Mouse (Mus musculus) embryonic facial prominence, embryonic 15.5 days (tissue): ENCODE measurements around the gene Gm42372. TPM values are rescaled to one million over a fixed set of nuclear protein-coding genes. Genes with fewer than 3 reads are reported as not detected.

Experiments used
- ATAC-seq: fragments of 200-750 bp; cut with Nextera tagmentation; 2 replicates; pipeline ENCODE4 v1.8.0; 2017; ENCODE audit warnings: low read depth, moderate TSS enrichment; ENCODE audit not compliant: insufficient number of reproducible peaks, low FRiP score, low TSS enrichment
- H3K27ac ChIP-seq: fragments of 300-500 bp; sonication (generic); replicated peaks from 2 replicates; pipeline ENCODE4 v1.5.1; 2015; ENCODE audit warnings: mild to moderate bottlenecking, inconsistent platforms
- H3K27me3 ChIP-seq: fragments of 300-500 bp; sonication (generic); 2 replicates; pipeline ENCODE4 v1.6.1; 2015; ENCODE audit warnings: inconsistent platforms
- H3K36me3 ChIP-seq: fragments of 300-500 bp; sonication (generic); 2 replicates; pipeline ENCODE4 v1.6.1; 2015; ENCODE audit warnings: mild to moderate bottlenecking, inconsistent platforms
- H3K4me1 ChIP-seq: fragments of 300-500 bp; sonication (generic); 2 replicates; pipeline ENCODE4 v1.6.1; 2015; ENCODE audit warnings: inconsistent platforms
- H3K4me2 ChIP-seq: fragments of 300-500 bp; sonication (generic); replicated peaks from 2 replicates; pipeline ENCODE4 v1.6.1; 2015; ENCODE audit warnings: mild to moderate bottlenecking, inconsistent platforms
- H3K4me3 ChIP-seq: fragments of 300-500 bp; sonication (generic); replicated peaks from 2 replicates; pipeline ENCODE4 v1.5.1; 2015; ENCODE audit warnings: mild to moderate bottlenecking, inconsistent platforms
- H3K9ac ChIP-seq: fragments of 300-500 bp; sonication (generic); 2 replicates; pipeline ENCODE4 v1.6.1; 2015; ENCODE audit warnings: inconsistent platforms
- H3K9me3 ChIP-seq: fragments of 300-500 bp; sonication (generic); replicated peaks from 2 replicates; pipeline ENCODE4 v1.6.1; 2016; ENCODE audit warnings: inconsistent platforms
- WGBS: fragments of 180-500 bp; shearing (Covaris S2); methylation state at CpG from one replicate; pipeline ENCODE4 v1.1.7; 2015; 5-methylcytosine and 5-hydroxymethylcytosine counted together
- polyA plus RNA-seq: library from polyadenylated mRNA; unstranded; fragments of >200 nt; fragmentation: Nextera tagmentation; extraction: Ambion mirVana; gene quantifications from 2 replicates; pipeline ENCODE4 v1.2.1, GENCODE M21; 2015

The Gm42372 gene
- polyA plus RNA-seq, 1 experiment from 2014 or later = 0.28 TPM

GRCm38 (mm10) chr7:16993651-16994399, 10.9 kb downstream of the Gm42372 start:
- H3K4me1 ChIP-seq = peaks cover 65% of the 10 kb centered on the region
- H3K27ac ChIP-seq = peak overlapping the region; percentile 92
- under 1% methylated on average over 27 of the region's 27 CpGs for WGBS
- H3K9ac ChIP-seq = peak overlapping the region; percentile 70
- peak overlapping the region; percentile 68 for H3K4me3 ChIP-seq
- no peaks in the 10 kb centered on the region for H3K9me3 ChIP-seq
- peak; percentile 94 for ATAC-seq
- peak overlapping the region; percentile 65 for H3K4me2 ChIP-seq
- no peaks in the 10 kb centered on the region for H3K27me3 ChIP-seq
- H3K36me3 ChIP-seq = peaks cover 12% of the 10 kb centered on the region

DNA sequence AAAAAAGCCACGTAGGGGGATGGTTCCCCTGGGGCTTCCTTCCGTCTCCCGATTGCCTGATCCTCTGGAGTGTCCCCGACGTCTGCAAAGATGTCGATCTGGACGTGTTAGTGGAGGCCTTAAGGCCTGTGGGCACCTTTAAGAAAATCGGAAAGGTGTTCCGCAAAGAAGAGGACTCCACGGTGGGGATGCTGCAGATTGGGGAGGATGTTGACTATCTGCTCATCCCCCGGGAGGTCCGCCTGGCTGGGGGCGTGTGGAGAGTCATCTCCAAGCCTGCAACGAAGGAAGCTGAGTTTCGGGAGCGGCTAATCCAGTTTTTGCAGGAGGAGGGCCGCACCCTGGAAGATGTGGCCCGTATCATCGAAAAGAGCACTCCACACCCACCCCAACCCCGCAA, 11.5 kb downstream of the Gm42372 start:
- H3K9me3 ChIP-seq = no peaks in the 10 kb centered on the region
- peak overlapping the region; percentile 92 for H3K27ac ChIP-seq
- H3K27me3 ChIP-seq = no peaks in the 10 kb centered on the region
- peaks cover 15% of the 10 kb centered on the region for H3K36me3 ChIP-seq
- WGBS = 3% methylated on average over 20 of the region's 20 CpGs
- ATAC-seq = no peak
- peak overlapping the region; percentile 65 for H3K4me2 ChIP-seq
- peak overlapping the region; percentile 70 for H3K9ac ChIP-seq
- peaks cover 66% of the 10 kb centered on the region for H3K4me1 ChIP-seq
- H3K4me3 ChIP-seq = peak overlapping the region; percentile 68

- Histone ChIP-seq H3K4me1 (peaks cover 60% of the 10 kb centered on the region), H3K36me3 (peaks cover 25% of the 10 kb centered on the region), H3K4me2 (peak overlapping the region; percentile 65), H3K9me3 (no peaks in the 10 kb centered on the region), H3K27me3 (no peaks in the 10 kb centered on the region), H3K4me3 (peak overlapping the region; percentile 68), H3K27ac (no peak overlapping the region), H3K9ac (peak overlapping the region; percentile 70)
- 81% methylated on average over 4 of the region's 4 CpGs for WGBS
- no peak for ATAC-seq
Measured at GRCm38 (mm10) chr7:16995345-16995744, 12.5 kb downstream of the Gm42372 start.

DNA sequence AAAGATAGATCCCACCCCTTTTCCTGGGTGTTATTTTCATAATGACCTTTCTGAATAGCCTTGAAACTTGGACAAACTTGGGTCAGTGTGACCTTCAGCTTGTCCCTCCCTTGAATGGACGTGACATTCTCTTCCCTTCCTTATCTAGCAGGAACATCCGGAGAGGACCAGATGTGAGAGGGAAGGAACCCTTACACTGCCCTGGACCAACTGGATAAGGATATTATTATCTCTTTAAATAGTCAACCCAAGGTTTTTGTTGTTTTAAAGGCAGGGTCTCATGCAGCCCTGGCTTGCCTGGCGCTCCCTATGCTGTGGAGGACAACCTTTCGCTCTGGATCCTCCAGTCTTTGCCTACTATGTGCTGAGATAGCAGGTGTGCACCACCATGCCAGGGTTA, 16.3 kb downstream of the Gm42372 start:
- Histone ChIP-seq H3K9ac (no peak overlapping the region), H3K36me3 (peaks cover 44% of the 10 kb centered on the region), H3K27ac (no peak overlapping the region), H3K4me3 (no peak overlapping the region), H3K4me1 (peaks cover 38% of the 10 kb centered on the region), H3K27me3 (no peaks in the 10 kb centered on the region), H3K4me2 (no peak overlapping the region), H3K9me3 (no peaks in the 10 kb centered on the region)
- no peak for ATAC-seq
- WGBS = 69% methylated on average over 4 of the region's 4 CpGs

DNA sequence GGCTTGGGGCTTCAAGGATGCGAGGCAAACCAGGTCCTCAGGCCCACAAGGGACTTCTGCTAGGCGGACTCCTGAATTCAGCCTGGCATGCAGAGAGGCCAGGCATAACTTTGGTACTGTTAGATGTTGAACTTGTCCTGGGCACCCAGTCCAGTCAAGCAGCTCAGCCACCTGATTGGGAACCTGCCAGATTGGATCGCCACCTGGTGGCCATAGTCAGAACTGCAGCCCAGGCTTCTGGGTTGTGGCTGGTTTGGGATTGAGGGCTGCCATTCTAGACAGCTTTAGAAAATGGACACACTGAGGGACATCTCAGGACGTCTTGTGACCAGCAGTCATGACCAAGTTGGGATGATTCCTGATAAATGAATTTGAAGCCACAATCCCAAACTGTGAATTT, 16.8 kb downstream of the Gm42372 start:
- Histone ChIP-seq H3K36me3 (peaks cover 48% of the 10 kb centered on the region), H3K9me3 (no peaks in the 10 kb centered on the region), H3K4me1 (peaks cover 37% of the 10 kb centered on the region), H3K27me3 (no peaks in the 10 kb centered on the region), H3K4me3 (no peak overlapping the region), H3K27ac (no peak overlapping the region), H3K9ac (no peak overlapping the region), H3K4me2 (no peak overlapping the region)
- ATAC-seq = no peak
- 21% methylated on average over 4 of the region's 4 CpGs for whole genome bisulfite sequencing

GRCm38 (mm10) chr7:17002375-17003195, 19.7 kb downstream of the Gm42372 start:
- H3K27me3 ChIP-seq = no peaks in the 10 kb centered on the region
- 7% methylated on average over 7 of the region's 7 CpGs for WGBS
- no peaks in the 10 kb centered on the region for H3K9me3 ChIP-seq
- no peak overlapping the region for H3K4me2 ChIP-seq
- H3K4me3 ChIP-seq = no peak overlapping the region
- H3K4me1 ChIP-seq = 0 out of 2 replicates have a peak, but pooled peaks cover 11% of the 10 kb centered on the region
- no peak overlapping the region for H3K9ac ChIP-seq
- ATAC-seq = peak; percentile 59; the same call in 1 of the 2 replicates
- peaks cover 71% of the 10 kb centered on the region for H3K36me3 ChIP-seq
- H3K27ac ChIP-seq = no peak overlapping the region

DNA sequence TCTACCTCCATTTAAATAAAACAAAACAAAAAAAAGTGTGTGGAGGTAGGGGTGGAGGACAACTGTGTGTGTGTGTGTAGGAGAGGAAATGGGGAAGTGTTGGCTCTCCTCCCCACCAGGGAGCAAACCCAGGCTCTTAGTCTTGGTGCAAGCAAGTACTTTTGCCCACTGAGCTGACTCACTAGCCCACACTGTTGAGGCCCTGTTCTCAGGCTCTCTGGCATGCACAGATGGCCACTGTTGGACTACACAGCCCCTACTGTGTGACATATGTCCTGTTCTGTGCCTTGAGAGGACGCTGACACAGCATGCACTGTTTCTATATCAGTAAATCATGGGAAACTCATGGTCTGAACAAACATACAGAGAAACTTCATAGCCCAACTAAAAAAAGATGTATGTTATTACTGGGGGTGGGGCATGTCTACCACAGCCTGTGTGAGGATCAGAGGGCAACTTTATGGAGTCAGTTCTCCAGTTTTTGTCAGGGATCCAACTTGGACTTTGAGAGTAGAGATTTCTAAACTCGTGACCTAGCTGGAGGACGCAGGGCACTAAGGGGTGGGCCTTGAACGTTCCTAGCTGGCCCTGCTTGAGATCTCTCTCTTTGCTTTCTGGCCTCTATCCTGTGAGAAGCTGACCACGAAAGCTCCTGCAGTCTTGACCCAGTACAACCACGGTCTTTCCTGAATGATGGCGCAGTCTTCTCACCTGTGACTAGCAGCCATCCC, 20.5 kb downstream of the Gm42372 start:
- Histone ChIP-seq H3K4me2 (no peak overlapping the region), H3K27me3 (no peaks in the 10 kb centered on the region), H3K27ac (no peak overlapping the region), H3K9ac (no peak overlapping the region), H3K36me3 (peaks cover 75% of the 10 kb centered on the region), H3K4me1 (0 out of 2 replicates have a peak, but pooled peaks cover 8% of the 10 kb centered on the region), H3K9me3 (no peaks in the 10 kb centered on the region), H3K4me3 (no peak overlapping the region)
- WGBS = 82% methylated on average over 7 of the region's 7 CpGs
- ATAC-seq = no peak

DNA sequence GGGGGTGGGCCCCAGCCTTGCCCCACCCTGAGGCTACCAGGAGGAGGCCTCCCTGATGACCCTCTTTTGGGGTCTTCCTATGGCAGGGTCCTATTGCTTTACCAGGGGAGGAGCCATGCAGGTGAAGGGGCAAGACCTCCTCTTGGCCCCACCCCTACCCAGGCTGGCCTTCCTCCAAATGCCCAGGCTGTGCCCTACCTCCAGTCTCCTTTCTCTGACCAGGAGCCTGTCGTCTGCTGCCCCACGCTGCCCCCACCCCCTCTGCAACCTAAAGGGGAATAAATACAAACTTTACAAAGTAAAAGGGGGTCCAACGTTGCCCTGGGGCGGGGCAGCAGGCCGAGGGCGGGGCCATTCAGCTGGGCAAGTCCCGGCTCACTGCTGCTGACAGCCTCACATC, 21.8 kb downstream of the Gm42372 start:
- Histone ChIP-seq H3K9ac (no peak overlapping the region), H3K4me3 (no peak overlapping the region), H3K27me3 (no peaks in the 10 kb centered on the region), H3K36me3 (peaks cover 80% of the 10 kb centered on the region), H3K4me1 (0 out of 2 replicates have a peak, but pooled peaks cover 4% of the 10 kb centered on the region), H3K9me3 (no peaks in the 10 kb centered on the region), H3K4me2 (no peak overlapping the region), H3K27ac (no peak overlapping the region)
- ATAC-seq = no peak
- 78% methylated on average over 7 of the region's 7 CpGs for WGBS

- no peak overlapping the region for H3K4me3 ChIP-seq
- H3K4me1 ChIP-seq = no peaks in the 10 kb centered on the region
- H3K9ac ChIP-seq = no peak overlapping the region
- H3K27me3 ChIP-seq = no peaks in the 10 kb centered on the region
- no peak for ATAC-seq
- WGBS = 75% methylated on average over 4 of the region's 4 CpGs
- no peaks in the 10 kb centered on the region for H3K9me3 ChIP-seq
- H3K27ac ChIP-seq = no peak overlapping the region
- peaks cover 90% of the 10 kb centered on the region for H3K36me3 ChIP-seq
- H3K4me2 ChIP-seq = no peak overlapping the region
Measured at GRCm38 (mm10) chr7:17007300-17007699, 24.4 kb downstream of the Gm42372 start.

- ATAC-seq = no peak
- Histone ChIP-seq H3K27me3 (no peaks in the 10 kb centered on the region), H3K36me3 (peaks cover 100% of the 10 kb centered on the region), H3K9ac (no peak overlapping the region), H3K9me3 (no peaks in the 10 kb centered on the region), H3K4me2 (no peak overlapping the region), H3K4me3 (no peak overlapping the region), H3K4me1 (no peaks in the 10 kb centered on the region), H3K27ac (no peak overlapping the region)
- whole genome bisulfite sequencing = 86% methylated on average over 16 of the region's 16 CpGs
Measured at GRCm38 (mm10) chr7:17009326-17010009, 26.6 kb downstream of the Gm42372 start.

DNA sequence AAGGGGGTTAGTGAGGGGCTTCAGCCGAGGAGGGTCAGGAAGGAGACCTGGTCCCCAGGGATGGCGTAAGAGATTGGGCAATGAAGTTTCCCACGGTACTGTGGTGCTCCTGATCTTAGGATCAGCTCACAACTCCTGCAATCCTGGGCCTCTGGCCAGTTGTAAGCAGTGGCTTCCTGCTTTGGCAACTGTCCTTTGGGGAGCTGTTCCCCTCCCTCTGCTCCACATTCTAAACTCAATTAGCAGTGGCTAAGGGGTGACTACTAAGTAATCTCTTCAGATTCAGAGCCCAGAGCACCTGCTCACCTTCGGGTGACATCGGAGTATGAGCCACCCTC, 27.1 kb downstream of the Gm42372 start:
- Histone ChIP-seq H3K9ac (no peak overlapping the region), H3K36me3 (peaks cover 100% of the 10 kb centered on the region), H3K4me1 (no peaks in the 10 kb centered on the region), H3K27ac (no peak overlapping the region), H3K4me2 (no peak overlapping the region), H3K4me3 (no peak overlapping the region), H3K9me3 (no peaks in the 10 kb centered on the region), H3K27me3 (no peaks in the 10 kb centered on the region)
- 88% methylated on average over 5 of the region's 5 CpGs for WGBS
- ATAC-seq = no peak
